Mouse (Mus musculus) embryonic facial prominence, embryonic 15.5 days (tissue): ENCODE measurements around the gene Dpf3. TPM values are rescaled to one million over a fixed set of nuclear protein-coding genes. Genes with fewer than 3 reads are reported as not detected.
A peak's percentile ranks its signal among the peaks of the same experiment; 100 is the strongest.

Experiments
- ATAC-seq: fragments of 200-750 bp; cut with Nextera tagmentation; 2 replicates; pipeline ENCODE4 v1.8.0; 2017; ENCODE audit warnings: low read depth, moderate TSS enrichment; ENCODE audit not compliant: insufficient number of reproducible peaks, low FRiP score, low TSS enrichment
- H3K27ac ChIP-seq: fragments of 300-500 bp; sonication (generic); replicated peaks from 2 replicates; pipeline ENCODE4 v1.5.1; 2015; ENCODE audit warnings: mild to moderate bottlenecking, inconsistent platforms
- H3K27me3 ChIP-seq: fragments of 300-500 bp; sonication (generic); 2 replicates; pipeline ENCODE4 v1.6.1; 2015; ENCODE audit warnings: inconsistent platforms
- H3K36me3 ChIP-seq: fragments of 300-500 bp; sonication (generic); 2 replicates; pipeline ENCODE4 v1.6.1; 2015; ENCODE audit warnings: mild to moderate bottlenecking, inconsistent platforms
- H3K4me1 ChIP-seq: fragments of 300-500 bp; sonication (generic); 2 replicates; pipeline ENCODE4 v1.6.1; 2015; ENCODE audit warnings: inconsistent platforms
- H3K4me2 ChIP-seq: fragments of 300-500 bp; sonication (generic); replicated peaks from 2 replicates; pipeline ENCODE4 v1.6.1; 2015; ENCODE audit warnings: mild to moderate bottlenecking, inconsistent platforms
- H3K4me3 ChIP-seq: fragments of 300-500 bp; sonication (generic); replicated peaks from 2 replicates; pipeline ENCODE4 v1.5.1; 2015; ENCODE audit warnings: mild to moderate bottlenecking, inconsistent platforms
- H3K9ac ChIP-seq: fragments of 300-500 bp; sonication (generic); 2 replicates; pipeline ENCODE4 v1.6.1; 2015; ENCODE audit warnings: inconsistent platforms
- H3K9me3 ChIP-seq: fragments of 300-500 bp; sonication (generic); replicated peaks from 2 replicates; pipeline ENCODE4 v1.6.1; 2016; ENCODE audit warnings: inconsistent platforms
- WGBS: fragments of 180-500 bp; shearing (Covaris S2); methylation state at CpG from one replicate; pipeline ENCODE4 v1.1.7; 2015; 5-methylcytosine and 5-hydroxymethylcytosine counted together
- polyA plus RNA-seq: library from polyadenylated mRNA; unstranded; fragments of >200 nt; fragmentation: Nextera tagmentation; extraction: Ambion mirVana; gene quantifications from 2 replicates; pipeline ENCODE4 v1.2.1, GENCODE M21; 2015

The Dpf3 gene
- polyA plus RNA-seq, 1 experiment from 2014 or later, result 4.6 TPM

- Histone ChIP-seq H3K4me2 (no peak overlapping the region), H3K27ac (no peak overlapping the region), H3K4me1 (no peaks in the 10 kb centered on the region), H3K27me3 (no peaks in the 10 kb centered on the region), H3K36me3 (no peaks in the 10 kb centered on the region), H3K9me3 (no peaks in the 10 kb centered on the region), H3K4me3 (no peak overlapping the region), H3K9ac (no peak overlapping the region)
- no peak for ATAC-seq
- WGBS, result 78% methylated on average over 11 of the region's 11 CpGs
Observed at GRCm38 (mm10) chr12:83309031-83309804, 178.3 kb downstream of the Dpf3 start.

GRCm38 (mm10) chr12:83308627-83309026 is 178.9 kb downstream of the Dpf3 start:
- ATAC-seq, result no peak
- Histone ChIP-seq H3K9me3 (no peaks in the 10 kb centered on the region), H3K27me3 (no peaks in the 10 kb centered on the region), H3K9ac (no peak overlapping the region), H3K4me2 (no peak overlapping the region), H3K4me1 (no peaks in the 10 kb centered on the region), H3K27ac (no peak overlapping the region), H3K36me3 (no peaks in the 10 kb centered on the region), H3K4me3 (no peak overlapping the region)
- WGBS, result 77% methylated on average over 4 of the region's 4 CpGs

GRCm38 (mm10) chr12:83303221-83303620 is 184.3 kb downstream of the Dpf3 start:
- Histone ChIP-seq H3K9me3 (no peaks in the 10 kb centered on the region), H3K9ac (no peak overlapping the region), H3K4me1 (peaks cover 18% of the 10 kb centered on the region), H3K27me3 (no peaks in the 10 kb centered on the region), H3K4me2 (no peak overlapping the region), H3K27ac (no peak overlapping the region), H3K36me3 (no peaks in the 10 kb centered on the region), H3K4me3 (no peak overlapping the region)
- ATAC-seq, result no peak
- WGBS, result 51% methylated on average over 6 of the region's 6 CpGs

- no peak overlapping the region for H3K4me3 ChIP-seq
- H3K27ac ChIP-seq, result no peak overlapping the region
- H3K4me1 ChIP-seq, result peaks cover 18% of the 10 kb centered on the region
- no peak overlapping the region for H3K9ac ChIP-seq
- no peaks in the 10 kb centered on the region for H3K36me3 ChIP-seq
- peak; percentile 48; the same call in 1 of the 2 replicates for ATAC-seq
- no peaks in the 10 kb centered on the region for H3K27me3 ChIP-seq
- 18% methylated on average over 18 of the region's 18 CpGs for WGBS
- no peak overlapping the region for H3K4me2 ChIP-seq
- H3K9me3 ChIP-seq, result no peaks in the 10 kb centered on the region
Observed at GRCm38 (mm10) chr12:83302320-83303153, 185.0 kb downstream of the Dpf3 start.

GRCm38 (mm10) chr12:83301616-83302319 is 185.7 kb downstream of the Dpf3 start:
- no peak overlapping the region for H3K9ac ChIP-seq
- H3K4me1 ChIP-seq, result peaks cover 18% of the 10 kb centered on the region
- no peaks in the 10 kb centered on the region for H3K9me3 ChIP-seq
- H3K27me3 ChIP-seq, result no peaks in the 10 kb centered on the region
- no peak for ATAC-seq
- WGBS, result 50% methylated on average over 18 of the region's 18 CpGs
- no peak overlapping the region for H3K4me2 ChIP-seq
- no peak overlapping the region for H3K27ac ChIP-seq
- no peaks in the 10 kb centered on the region for H3K36me3 ChIP-seq
- no peak overlapping the region for H3K4me3 ChIP-seq

GRCm38 (mm10) chr12:83298358-83298757 is 189.2 kb downstream of the Dpf3 start:
- H3K27ac ChIP-seq, result no peak overlapping the region
- 76% methylated on average over 5 of the region's 5 CpGs for WGBS
- no peak overlapping the region for H3K9ac ChIP-seq
- H3K27me3 ChIP-seq, result no peaks in the 10 kb centered on the region
- ATAC-seq, result no peak
- peaks cover 17% of the 10 kb centered on the region for H3K4me1 ChIP-seq
- no peaks in the 10 kb centered on the region for H3K9me3 ChIP-seq
- H3K4me3 ChIP-seq, result no peak overlapping the region
- H3K4me2 ChIP-seq, result no peak overlapping the region
- H3K36me3 ChIP-seq, result no peaks in the 10 kb centered on the region

- Histone ChIP-seq H3K4me3 (no peak overlapping the region), H3K4me2 (no peak overlapping the region), H3K9me3 (no peaks in the 10 kb centered on the region), H3K27me3 (no peaks in the 10 kb centered on the region), H3K36me3 (no peaks in the 10 kb centered on the region), H3K4me1 (no peaks in the 10 kb centered on the region), H3K27ac (no peak overlapping the region), H3K9ac (no peak overlapping the region)
- WGBS, result 62% methylated on average over 8 of the region's 8 CpGs
- ATAC-seq, result no peak
Observed at GRCm38 (mm10) chr12:83295031-83295430, 192.5 kb downstream of the Dpf3 start.

- H3K27ac ChIP-seq, result no peak overlapping the region
- 75% methylated on average over 5 of the region's 5 CpGs for WGBS
- no peaks in the 10 kb centered on the region for H3K36me3 ChIP-seq
- no peak for ATAC-seq
- H3K27me3 ChIP-seq, result no peaks in the 10 kb centered on the region
- H3K4me3 ChIP-seq, result no peak overlapping the region
- H3K9ac ChIP-seq, result no peak overlapping the region
- H3K4me2 ChIP-seq, result no peak overlapping the region
- H3K4me1 ChIP-seq, result no peaks in the 10 kb centered on the region; the same call in 1 of the 2 replicates
- H3K9me3 ChIP-seq, result no peaks in the 10 kb centered on the region
Observed at GRCm38 (mm10) chr12:83291915-83292314, 195.6 kb downstream of the Dpf3 start.

- H3K36me3 ChIP-seq, result no peaks in the 10 kb centered on the region
- no peaks in the 10 kb centered on the region; the same call in 1 of the 2 replicates for H3K4me1 ChIP-seq
- no peak overlapping the region for H3K27ac ChIP-seq
- no peak overlapping the region for H3K4me2 ChIP-seq
- no peak overlapping the region for H3K4me3 ChIP-seq
- H3K9ac ChIP-seq, result no peak overlapping the region
- no peak; the same call in 1 of the 2 replicates for ATAC-seq
- WGBS, result 53% methylated on average over 17 of the region's 17 CpGs
- no peaks in the 10 kb centered on the region for H3K27me3 ChIP-seq
- no peaks in the 10 kb centered on the region for H3K9me3 ChIP-seq
Observed at GRCm38 (mm10) chr12:83286496-83287492, 200.7 kb downstream of the Dpf3 start.

GRCm38 (mm10) chr12:83283591-83284320 is 203.8 kb downstream of the Dpf3 start:
- Histone ChIP-seq H3K27me3 (peaks cover 2% of the 10 kb centered on the region; the same call in 1 of the 2 replicates), H3K9me3 (no peaks in the 10 kb centered on the region), H3K4me3 (no peak overlapping the region), H3K4me1 (no peaks in the 10 kb centered on the region; the same call in 1 of the 2 replicates), H3K27ac (no peak overlapping the region), H3K36me3 (no peaks in the 10 kb centered on the region), H3K4me2 (no peak overlapping the region), H3K9ac (no peak overlapping the region)
- no peak for ATAC-seq
- WGBS, result 90% methylated on average over 6 of the region's 6 CpGs
